Mouse (Mus musculus): ENCODE data around the gene Slc17a9.

- TF ChIP-seq CTCF (IDR thresholded peaks at IDR 0.05; ENCODE audit: control insufficient read depth, insufficient read depth, insufficient read length) (peak; percentile 59), MYOD1 (IDR thresholded peaks at IDR 0.05; ENCODE audit: control insufficient read depth, insufficient read length, low read depth) (no peak), FOSL1 (IDR thresholded peaks at IDR 0.05; ENCODE audit: insufficient read depth, low read length, poor library complexity, severe bottlenecking) (no peak), USF1 (IDR thresholded peaks at IDR 0.05; ENCODE audit: low read depth) (no peak), MAX (IDR thresholded peaks at IDR 0.05) (no peak)
These were observed 54.4 kb downstream of the Slc17a9 start for GRCm38 (mm10) chr2:180779226-180780104.

Data from C2C12 (cell line).